Mouse (Mus musculus): ENCODE measurements at regions not wholly inside any gene's neighbourhood (a gene's known extent, or its start where the extent isn't known, plus 50 kb on each side); places are given as distances from the start of the nearest gene placed in this dataset.
"Not testable (repeated sequence)": the region's sequence is repeated elsewhere in the genome, so short reads cannot be mapped to it uniquely, and the experiment has no call there.

GRCm38 (mm10) chr1:112486046-112486445 lies 621.3 kb upstream of the Dsel start:
- H3K27ac ChIP-seq (ENCODE audit: insufficient read depth, low read depth, low read length); H3K4me1 ChIP-seq (ENCODE audit: control insufficient read depth, insufficient read depth, low read length); H3K4me3 ChIP-seq (ENCODE audit: insufficient read depth, low read length): not testable (repeated sequence)

- no peak for TF ChIP-seq POLR2A (IDR thresholded peaks at IDR 0.05; ENCODE audit: borderline replicate concordance, low read depth, low read length)
- TF ChIP-seq CTCF (IDR thresholded peaks at IDR 0.05; ENCODE audit: low read depth, low read length) = peak; percentile 79
- H3K27ac ChIP-seq (ENCODE audit: insufficient read depth, low read depth, low read length) = no peak overlapping the region
- H3K4me1 ChIP-seq (ENCODE audit: control insufficient read depth, insufficient read depth, low read length) = no peaks in the 10 kb centered on the region
- H3K4me3 ChIP-seq (ENCODE audit: insufficient read depth, low read length) = no peak overlapping the region
These were observed 591.3 kb upstream of the Dsel start for GRCm38 (mm10) chr1:112456047-112456446.

DNA sequence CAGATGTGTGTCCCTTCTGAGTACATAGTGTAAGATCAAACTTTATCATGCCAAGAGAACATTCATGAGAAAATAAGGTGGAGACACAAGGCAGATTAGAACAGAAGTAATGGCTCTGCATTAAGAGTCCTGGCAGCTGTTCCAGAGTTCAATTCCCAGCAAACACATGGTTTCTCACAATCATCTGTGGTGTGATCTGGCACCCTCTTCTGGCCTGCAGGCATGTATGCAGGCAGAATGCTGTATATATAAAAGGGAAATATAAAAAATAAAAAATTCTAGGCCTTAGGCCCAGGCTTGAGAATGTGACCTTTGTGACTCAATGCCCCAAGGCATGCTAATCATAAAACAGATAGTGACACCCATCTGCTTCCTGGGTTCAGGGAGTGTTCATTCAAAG lies 587.7 kb upstream of the Dsel start:
- TF ChIP-seq POLR2A (IDR thresholded peaks at IDR 0.05; ENCODE audit: borderline replicate concordance, low read depth, low read length) (no peak), CTCF (IDR thresholded peaks at IDR 0.05; ENCODE audit: low read depth, low read length) (no peak)
- no peaks in the 10 kb centered on the region for H3K4me1 ChIP-seq (ENCODE audit: control insufficient read depth, insufficient read depth, low read length)
- H3K27ac ChIP-seq (ENCODE audit: insufficient read depth, low read depth, low read length) = no peak overlapping the region
- no peak overlapping the region for H3K4me3 ChIP-seq (ENCODE audit: insufficient read depth, low read length)

DNA sequence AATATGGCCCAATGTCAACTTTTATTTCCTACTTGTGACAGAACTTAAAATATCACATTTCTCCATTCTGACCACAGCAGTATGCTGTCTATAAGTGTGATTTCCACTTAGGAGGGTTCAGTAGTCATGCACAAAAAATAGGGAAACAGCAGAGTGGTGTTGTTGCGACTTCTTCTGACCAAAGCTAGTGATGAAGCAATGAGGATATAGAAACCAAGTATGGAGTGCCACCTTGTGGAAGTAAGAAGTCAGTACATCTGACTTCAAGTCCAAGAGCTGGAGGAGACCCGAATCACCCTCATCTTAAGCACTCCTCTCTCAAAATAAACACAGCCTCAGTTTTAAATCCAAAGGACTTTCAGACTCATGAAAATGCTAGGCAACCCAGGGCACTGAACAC lies 586.9 kb upstream of the Dsel start:
- Histone ChIP-seq H3K4me3 (ENCODE audit: insufficient read depth, low read length) (no peak overlapping the region), H3K27ac (ENCODE audit: insufficient read depth, low read depth, low read length) (no peak overlapping the region), H3K4me1 (ENCODE audit: control insufficient read depth, insufficient read depth, low read length) (no peaks in the 10 kb centered on the region)
- no peak for TF ChIP-seq CTCF (IDR thresholded peaks at IDR 0.05; ENCODE audit: low read depth, low read length)
- no peak for TF ChIP-seq POLR2A (IDR thresholded peaks at IDR 0.05; ENCODE audit: borderline replicate concordance, low read depth, low read length)

DNA sequence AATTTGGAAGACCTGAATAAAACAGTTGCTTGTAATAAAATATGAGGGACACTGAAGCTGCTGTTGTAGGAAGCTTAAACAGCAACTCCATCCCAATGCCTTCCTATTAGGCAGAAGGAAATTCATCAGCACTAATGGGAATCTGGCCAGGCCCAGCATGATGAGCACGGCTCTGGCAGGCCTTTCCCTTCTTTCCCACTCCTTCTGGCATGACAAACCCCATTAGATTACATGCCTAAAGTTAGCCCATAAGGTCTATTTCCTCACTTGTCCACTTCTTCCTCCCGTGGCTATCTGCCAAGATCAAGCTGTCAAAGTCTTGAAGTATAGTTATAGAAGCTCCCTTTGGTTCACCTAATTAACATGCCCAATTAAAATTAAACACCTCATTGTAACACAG lies 574.4 kb upstream of the Dsel start:
- Histone ChIP-seq H3K4me1 (ENCODE audit: control insufficient read depth, insufficient read depth, low read length) (no peaks in the 10 kb centered on the region), H3K4me3 (ENCODE audit: insufficient read depth, low read length) (no peak overlapping the region), H3K27ac (ENCODE audit: insufficient read depth, low read depth, low read length) (no peak overlapping the region)
- TF ChIP-seq POLR2A (IDR thresholded peaks at IDR 0.05; ENCODE audit: borderline replicate concordance, low read depth, low read length) (no peak), CTCF (IDR thresholded peaks at IDR 0.05; ENCODE audit: low read depth, low read length) (no peak)

DNA sequence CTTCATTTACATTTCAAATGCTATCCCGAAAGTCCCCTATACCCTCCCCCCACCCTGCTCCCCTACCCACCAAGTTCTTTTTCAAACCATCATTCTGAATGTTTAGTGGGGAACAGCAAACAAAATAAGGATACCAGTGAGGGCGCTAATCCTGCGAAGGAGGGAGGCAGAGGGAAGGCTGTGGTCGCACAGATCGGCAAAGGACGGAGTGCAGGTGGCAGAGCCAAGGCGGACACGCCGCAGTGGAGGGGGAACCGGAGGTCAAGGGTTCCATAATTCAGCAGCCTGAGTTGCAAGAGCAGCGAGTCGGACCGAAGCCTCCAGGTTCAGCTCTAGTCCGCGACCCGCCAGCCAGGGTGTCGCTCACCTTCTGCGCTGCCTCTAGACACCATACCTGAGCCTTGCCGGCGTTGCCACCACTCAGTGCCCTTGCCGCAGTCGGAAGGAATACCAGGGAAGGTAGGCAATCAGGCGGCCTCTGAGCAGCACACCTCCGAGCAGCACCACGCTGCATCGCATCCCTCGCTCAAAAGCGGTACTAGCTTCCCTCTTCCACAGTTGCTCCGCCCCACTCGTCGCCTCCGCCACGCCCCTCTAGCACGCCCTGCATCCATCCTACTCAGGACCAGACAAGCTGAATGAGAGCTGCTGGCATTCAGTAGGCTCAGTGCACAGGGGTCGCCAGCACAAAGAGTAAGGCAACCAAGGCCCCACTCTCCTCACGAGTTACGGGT lies 551.8 kb upstream of the Dsel start:
- TF ChIP-seq CTCF (IDR thresholded peaks at IDR 0.05; ENCODE audit: low read depth, low read length) = no peak
- no peak overlapping the region for H3K4me3 ChIP-seq (ENCODE audit: insufficient read depth, low read length)
- H3K27ac ChIP-seq (ENCODE audit: insufficient read depth, low read depth, low read length) = no peak overlapping the region
- no peaks in the 10 kb centered on the region for H3K4me1 ChIP-seq (ENCODE audit: control insufficient read depth, insufficient read depth, low read length)

GRCm38 (mm10) chr1:112388807-112389206 lies 524.1 kb upstream of the Dsel start:
- Histone ChIP-seq H3K27ac (ENCODE audit: insufficient read depth, low read depth, low read length) (no peak overlapping the region), H3K4me3 (ENCODE audit: insufficient read depth, low read length) (no peak overlapping the region), H3K4me1 (ENCODE audit: control insufficient read depth, insufficient read depth, low read length) (no peaks in the 10 kb centered on the region)
- TF ChIP-seq CTCF (IDR thresholded peaks at IDR 0.05; ENCODE audit: low read depth, low read length) (no peak), POLR2A (IDR thresholded peaks at IDR 0.05; ENCODE audit: borderline replicate concordance, low read depth, low read length) (no peak)

GRCm38 (mm10) chr1:112384015-112384414 lies 519.3 kb upstream of the Dsel start:
- Histone ChIP-seq H3K27ac (ENCODE audit: insufficient read depth, low read depth, low read length) (no peak overlapping the region), H3K4me1 (ENCODE audit: control insufficient read depth, insufficient read depth, low read length) (no peaks in the 10 kb centered on the region), H3K4me3 (ENCODE audit: insufficient read depth, low read length) (no peak overlapping the region)
- TF ChIP-seq CTCF (IDR thresholded peaks at IDR 0.05; ENCODE audit: low read depth, low read length) = no peak
- TF ChIP-seq POLR2A (IDR thresholded peaks at IDR 0.05; ENCODE audit: borderline replicate concordance, low read depth, low read length) = no peak

- TF ChIP-seq POLR2A (IDR thresholded peaks at IDR 0.05; ENCODE audit: borderline replicate concordance, low read depth, low read length) = no peak
- TF ChIP-seq CTCF (IDR thresholded peaks at IDR 0.05; ENCODE audit: low read depth, low read length) = no peak
- Histone ChIP-seq H3K4me3 (ENCODE audit: insufficient read depth, low read length) (no peak overlapping the region), H3K27ac (ENCODE audit: insufficient read depth, low read depth, low read length) (no peak overlapping the region), H3K4me1 (ENCODE audit: control insufficient read depth, insufficient read depth, low read length) (no peaks in the 10 kb centered on the region)
These were observed 515.0 kb upstream of the Dsel start for GRCm38 (mm10) chr1:112379651-112380264.

DNA sequence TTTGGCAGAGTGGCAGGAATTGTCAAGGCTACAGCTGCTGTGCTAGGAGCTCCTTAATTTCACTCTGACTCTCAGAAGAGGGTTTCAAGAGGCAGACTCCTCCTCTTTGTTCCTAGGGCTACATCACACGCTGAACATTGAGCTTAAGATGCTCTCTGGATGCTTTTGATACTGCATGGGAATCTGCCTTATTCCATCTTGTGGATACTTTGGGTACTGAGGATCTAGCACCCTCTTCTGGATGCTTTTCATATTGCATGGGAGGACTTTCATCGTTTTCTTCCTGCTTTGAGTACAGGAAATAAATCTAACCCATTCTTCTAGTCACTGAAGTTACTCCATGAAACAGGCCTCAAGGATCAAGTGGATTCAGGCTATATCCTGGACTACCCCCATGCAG lies 513.9 kb upstream of the Dsel start:
- H3K27ac ChIP-seq (ENCODE audit: insufficient read depth, low read depth, low read length) = no peak overlapping the region
- H3K4me1 ChIP-seq (ENCODE audit: control insufficient read depth, insufficient read depth, low read length) = no peaks in the 10 kb centered on the region
- TF ChIP-seq CTCF (IDR thresholded peaks at IDR 0.05; ENCODE audit: low read depth, low read length) (no peak), POLR2A (IDR thresholded peaks at IDR 0.05; ENCODE audit: borderline replicate concordance, low read depth, low read length) (no peak)
- no peak overlapping the region for H3K4me3 ChIP-seq (ENCODE audit: insufficient read depth, low read length)

Data from bone marrow macrophage, adult 2 months (primary cell).